Mouse (Mus musculus) intestine, postnatal 0 days (tissue): ENCODE results near the gene Olfr1368. TPM values are rescaled to one million over a fixed set of nuclear protein-coding genes. Genes with fewer than 3 reads are reported as not detected.
A peak's percentile ranks its signal among the peaks of the same experiment; 100 is the strongest.

ENCODE experiments used
- ATAC-seq: fragments of 200-750 bp; cut with Nextera tagmentation; 2 replicates; pipeline ENCODE4 v1.8.0; 2017; ENCODE audit warnings: mild to moderate bottlenecking, moderate TSS enrichment, moderate library complexity
- H3K27ac ChIP-seq: fragments of 300-500 bp; sonication (generic); 2 replicates; pipeline ENCODE4 v1.5.1; 2014; ENCODE audit warnings: mild to moderate bottlenecking, low read depth, low read length, moderate library complexity
- H3K27me3 ChIP-seq: fragments of 300-500 bp; sonication (generic); replicated peaks from 2 replicates; pipeline ENCODE4 v1.6.1; 2014; ENCODE audit warnings: low read length, mixed read lengths; ENCODE audit not compliant: control insufficient read depth, insufficient read depth
- H3K36me3 ChIP-seq: fragments of 300-500 bp; sonication (generic); 2 replicates; pipeline ENCODE4 v1.6.1; 2014; ENCODE audit warnings: mild to moderate bottlenecking, moderate library complexity; ENCODE audit not compliant: control insufficient read depth, insufficient read depth
- H3K4me1 ChIP-seq: fragments of 300-500 bp; sonication (generic); replicated peaks from 2 replicates; pipeline ENCODE4 v1.6.1; 2014; ENCODE audit warnings: antibody characterized with exemption, low read length, mixed read lengths; ENCODE audit not compliant: control insufficient read depth, insufficient read depth
- H3K4me2 ChIP-seq: fragments of 300-500 bp; sonication (generic); replicated peaks from 2 replicates; pipeline ENCODE4 v1.6.1; 2014; ENCODE audit warnings: low read depth, mild to moderate bottlenecking, moderate library complexity
- H3K4me3 ChIP-seq: fragments of 300-500 bp; sonication (generic); 2 replicates; pipeline ENCODE4 v1.5.1; 2014; ENCODE audit warnings: low read depth, low read length
- H3K9ac ChIP-seq: fragments of 300-500 bp; sonication (generic); 2 replicates; pipeline ENCODE4 v1.6.1; 2014; ENCODE audit warnings: mild to moderate bottlenecking, low read depth, low read length
- H3K9me3 ChIP-seq: fragments of 300-500 bp; sonication (generic); 2 replicates; pipeline ENCODE4 v1.6.1; 2016; ENCODE audit warnings: mixed run types; ENCODE audit not compliant: control insufficient read depth
- CTCF ChIP-seq: sonication (generic); IDR thresholded peaks from 2 replicates; pipeline ENCODE4 v1.5.1; 2016; ENCODE audit warnings: low read depth, mild to moderate bottlenecking, control low read depth, antibody characterized with exemption, moderate library complexity
- WGBS: fragments of 180-500 bp; shearing (Covaris S2); extraction: QIAGEN DNeasy Blood & Tissue Kit; methylation state at CpG from one replicate; pipeline ENCODE4 v1.1.7; 2014; 5-methylcytosine and 5-hydroxymethylcytosine counted together
- polyA plus RNA-seq: library from polyadenylated mRNA; unstranded; fragments of >200 nt; fragmentation: Nextera tagmentation; extraction: Ambion mirVana; gene quantifications from 2 replicates; pipeline ENCODE4 v1.2.1, GENCODE M21; 2015

Gene Olfr1368
- polyA plus RNA-seq, 1 experiment from 2014 or later: not detected

DNA sequence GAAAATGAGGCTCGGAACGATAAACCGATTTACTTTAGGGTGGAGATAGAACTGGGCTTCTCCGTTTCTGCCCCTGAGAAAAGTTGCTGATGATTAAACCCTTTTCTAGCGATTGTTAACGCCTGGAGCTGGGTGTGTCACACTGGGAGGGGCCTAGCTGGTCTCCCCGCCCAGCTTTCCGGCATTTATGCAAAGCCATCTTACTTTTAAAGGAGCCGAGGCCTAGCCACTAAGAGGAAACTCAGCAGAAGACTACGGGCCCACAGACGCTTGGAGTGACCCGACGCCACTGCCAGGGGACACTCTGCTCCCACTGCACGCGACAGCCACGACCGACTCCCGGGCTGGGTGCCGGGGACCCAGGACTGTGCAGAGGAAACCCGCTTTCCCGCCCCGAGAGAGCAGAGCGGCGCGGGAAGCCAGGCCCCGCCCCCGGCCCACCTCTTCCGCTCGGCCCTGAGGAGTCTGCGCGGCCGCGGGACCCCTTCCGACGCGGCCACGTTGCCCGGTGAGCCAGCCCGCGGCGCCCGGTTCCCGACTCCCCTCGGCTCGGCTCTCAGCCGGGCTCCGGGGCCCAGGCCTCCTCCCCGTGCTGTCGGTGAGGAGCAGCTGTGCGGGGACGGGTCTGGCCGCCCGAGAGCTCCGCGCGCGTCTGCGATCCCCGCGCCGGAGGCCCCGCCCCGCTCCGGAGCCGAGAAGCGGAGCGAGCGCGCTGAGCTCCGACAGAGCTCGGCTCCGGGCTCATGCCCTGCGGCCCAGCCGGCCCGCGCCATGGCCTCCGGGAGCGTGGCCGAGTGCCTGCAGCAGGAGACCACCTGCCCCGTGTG lies 34.3 kb upstream of the Olfr1368 start:
- peak overlapping the region; percentile 98 for H3K4me3 ChIP-seq
- ATAC-seq: peak; percentile 89
- H3K9me3 ChIP-seq: no peaks in the 10 kb centered on the region
- peak overlapping the region; percentile 86 for H3K9ac ChIP-seq
- no peaks in the 10 kb centered on the region for H3K27me3 ChIP-seq
- peak overlapping the region; percentile 94 for H3K27ac ChIP-seq
- H3K4me2 ChIP-seq: peak overlapping the region; percentile 88
- H3K4me1 ChIP-seq: no peaks in the 10 kb centered on the region; the same call in 1 of the 2 replicates
- H3K36me3 ChIP-seq: peaks cover 20% of the 10 kb centered on the region
- no peak for TF ChIP-seq CTCF
- under 1% methylated on average over 75 of the region's 80 CpGs for WGBS

DNA sequence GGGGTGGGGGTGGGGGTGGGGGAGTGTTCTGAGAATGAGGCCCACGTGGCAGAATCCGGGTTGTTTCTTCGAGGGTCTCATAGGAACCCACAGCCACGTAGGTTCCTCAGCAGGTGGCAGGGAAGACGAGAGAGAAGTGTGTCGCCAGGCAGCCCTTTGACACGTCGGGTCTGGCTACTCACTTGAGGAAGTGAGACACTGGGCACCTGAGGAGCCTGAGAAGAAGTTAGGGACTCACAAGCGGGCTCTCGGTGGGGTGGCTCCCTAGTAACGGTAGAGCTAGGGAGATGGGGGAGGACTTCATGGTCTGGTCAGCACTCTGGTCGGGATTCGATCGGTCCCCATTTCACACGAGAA lies 33.7 kb upstream of the Olfr1368 start, which contains the start of gene Trim27:
Trim27 (plus strand) TSS at position 79 of the 357 bp plus-strand sequence.
- Histone ChIP-seq H3K36me3 (peaks cover 14% of the 10 kb centered on the region), H3K4me1 (no peaks in the 10 kb centered on the region; the same call in 1 of the 2 replicates), H3K9me3 (no peaks in the 10 kb centered on the region), H3K27me3 (no peaks in the 10 kb centered on the region), H3K4me2 (peak within 1 kb of the TSS; percentile 88), H3K9ac (peak within 1 kb of the TSS; percentile 86), H3K4me3 (peak within 1 kb of the TSS; percentile 98), H3K27ac (peak within 1 kb of the TSS; percentile 94)
- ATAC-seq: peak; percentile 11; the same call in 1 of the 2 replicates
- WGBS: under 1% methylated on average over 15 of the region's 15 CpGs
- TF ChIP-seq CTCF: no peak

DNA sequence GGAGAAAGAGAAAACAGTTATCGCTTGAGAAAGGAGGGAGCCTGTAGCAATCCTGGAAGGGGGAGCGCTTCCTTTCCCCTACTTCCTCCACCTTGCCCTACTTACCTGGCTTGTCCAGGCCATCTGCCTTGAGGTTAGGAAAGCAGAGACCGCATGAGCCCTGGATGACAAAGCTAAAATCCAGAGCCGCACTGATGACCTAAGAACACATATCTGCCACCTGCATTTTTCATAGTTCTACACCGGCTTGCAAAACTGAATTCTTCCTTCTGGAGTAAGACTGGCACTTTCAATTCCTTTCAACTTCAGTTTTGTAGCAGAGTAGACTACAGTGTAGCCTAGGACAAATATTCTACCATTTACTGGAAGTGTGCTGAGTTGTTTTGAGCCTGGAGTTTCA lies 32.7 kb upstream of the Olfr1368 start:
- TF ChIP-seq CTCF: no peak
- H3K36me3 ChIP-seq: peaks cover 4% of the 10 kb centered on the region
- H3K4me1 ChIP-seq: no peaks in the 10 kb centered on the region; the same call in 1 of the 2 replicates
- H3K9me3 ChIP-seq: no peaks in the 10 kb centered on the region
- no peak for ATAC-seq
- no peak overlapping the region for H3K9ac ChIP-seq
- no peak overlapping the region for H3K4me3 ChIP-seq
- peak overlapping the region; percentile 94; the same call in 1 of the 2 replicates for H3K27ac ChIP-seq
- peak overlapping the region; percentile 22; the same call in 1 of the 2 replicates for H3K4me2 ChIP-seq
- no peaks in the 10 kb centered on the region for H3K27me3 ChIP-seq
- 86% methylated on average over 5 of the region's 5 CpGs for WGBS

DNA sequence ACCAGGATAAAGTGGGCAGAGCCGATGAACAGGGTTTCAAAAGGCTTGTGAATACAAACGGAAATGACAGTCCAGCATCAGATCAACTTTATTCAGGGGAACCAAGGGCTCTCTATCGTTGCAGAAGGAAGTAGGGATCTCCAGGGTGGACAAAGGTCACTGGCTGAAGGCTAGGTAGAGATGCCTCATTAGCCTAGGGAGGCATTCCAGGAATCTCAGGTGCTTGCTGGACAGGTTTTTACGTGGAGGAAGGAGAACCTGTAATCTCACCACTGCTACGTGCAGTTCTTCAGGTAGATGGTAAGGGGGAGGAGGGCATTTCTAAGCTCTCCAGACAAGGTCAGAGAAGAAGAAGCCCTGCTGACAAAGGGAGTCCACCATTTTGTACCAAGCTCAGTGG lies 32.0 kb upstream of the Olfr1368 start:
- Histone ChIP-seq H3K4me3 (no peak overlapping the region), H3K27me3 (no peaks in the 10 kb centered on the region), H3K36me3 (no peaks in the 10 kb centered on the region), H3K9me3 (no peaks in the 10 kb centered on the region), H3K9ac (no peak overlapping the region), H3K4me2 (0 out of 2 replicates have a peak overlapping the region, but pooled peaks have one; percentile 22), H3K27ac (0 out of 2 replicates have a peak overlapping the region, but pooled peaks have one; percentile 16), H3K4me1 (no peaks in the 10 kb centered on the region; the same call in 1 of the 2 replicates)
- ATAC-seq: peak; percentile 23
- no peak for TF ChIP-seq CTCF
- WGBS: 26% methylated on average over 5 of the region's 5 CpGs

DNA sequence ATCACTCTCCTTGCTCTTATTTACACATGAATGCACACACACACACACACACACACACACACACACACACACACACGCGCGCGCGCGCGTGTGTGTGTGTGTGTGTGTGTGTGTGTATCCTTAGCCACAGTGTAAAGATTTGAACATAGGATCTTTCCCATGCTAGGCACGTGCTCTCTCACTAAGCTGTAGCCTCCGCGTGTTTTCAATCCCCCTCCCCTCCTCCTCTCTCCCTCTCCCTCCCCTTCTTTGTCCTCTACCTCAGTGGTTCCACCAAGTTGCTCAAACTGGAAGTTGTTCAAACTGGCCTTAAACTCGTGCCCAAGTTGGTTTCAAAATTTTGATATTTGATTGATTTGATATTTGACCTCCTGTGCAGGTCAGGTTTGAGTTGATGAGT lies 31.1 kb upstream of the Olfr1368 start:
- H3K4me3 ChIP-seq: no peak overlapping the region
- H3K36me3 ChIP-seq: no peaks in the 10 kb centered on the region
- ATAC-seq: no peak
- H3K27me3 ChIP-seq: no peaks in the 10 kb centered on the region
- no peaks in the 10 kb centered on the region; the same call in none of the 2 replicates for H3K4me1 ChIP-seq
- no peak overlapping the region for H3K27ac ChIP-seq
- no peak for TF ChIP-seq CTCF
- WGBS: 82% methylated on average over 11 of the region's 11 CpGs
- H3K9me3 ChIP-seq: no peaks in the 10 kb centered on the region
- H3K9ac ChIP-seq: no peak overlapping the region
- no peak overlapping the region for H3K4me2 ChIP-seq

- no peak overlapping the region for H3K9ac ChIP-seq
- H3K9me3 ChIP-seq: no peaks in the 10 kb centered on the region
- whole genome bisulfite sequencing: under 1% methylated on average over 11 of the region's 11 CpGs
- TF ChIP-seq CTCF: no peak
- no peaks in the 10 kb centered on the region for H3K27me3 ChIP-seq
- 0 out of 2 replicates have a peak overlapping the region, but pooled peaks have one; percentile 23 for H3K27ac ChIP-seq
- H3K4me3 ChIP-seq: peak overlapping the region; percentile 44
- H3K4me1 ChIP-seq: no peaks in the 10 kb centered on the region; the same call in 1 of the 2 replicates
- peak overlapping the region; percentile 67 for H3K4me2 ChIP-seq
- ATAC-seq: peak; percentile 37
- H3K36me3 ChIP-seq: no peaks in the 10 kb centered on the region
These were observed 27.4 kb upstream of the Olfr1368 start for GRCm38 (mm10) chr13:21173072-21173471.
